Mouse (Mus musculus) hindbrain, embryonic 10.5 days (tissue): ENCODE data around the gene H13. TPM values are rescaled to one million over a fixed set of nuclear protein-coding genes. Genes with fewer than 3 reads are reported as not detected.
"Not testable (repeated sequence)": the region's sequence is repeated elsewhere in the genome, so short reads cannot be mapped to it uniquely, and the experiment has no call there.

ENCODE experiments used
- DNase-seq: peaks from one replicate; pipeline ENCODE4 v3.0.0-alpha.2; 2017; ENCODE audit warnings: low spot score
- H3K27ac ChIP-seq: fragments of 300-500 bp; sonication (generic); 2 replicates; pipeline ENCODE4 v1.5.1; 2016; ENCODE audit warnings: mild to moderate bottlenecking, moderate library complexity
- H3K27me3 ChIP-seq: fragments of 300-500 bp; sonication (generic); 2 replicates; pipeline ENCODE4 v1.6.1; 2016; ENCODE audit warnings: mild to moderate bottlenecking; ENCODE audit not compliant: poor library complexity, insufficient read depth, severe bottlenecking
- H3K36me3 ChIP-seq: fragments of 300-500 bp; sonication (generic); 2 replicates; pipeline ENCODE4 v1.6.1; 2016; ENCODE audit warnings: mild to moderate bottlenecking, moderate library complexity
- H3K4me1 ChIP-seq: fragments of 300-500 bp; sonication (generic); replicated peaks from 2 replicates; pipeline ENCODE4 v1.6.1; 2016; ENCODE audit warnings: mild to moderate bottlenecking
- H3K4me3 ChIP-seq: fragments of 300-500 bp; sonication (generic); 2 replicates; pipeline ENCODE4 v1.5.1; 2016; ENCODE audit warnings: mild to moderate bottlenecking, moderate library complexity
- H3K9me3 ChIP-seq: fragments of 300-500 bp; sonication (generic); 2 replicates; pipeline ENCODE4 v1.6.1; 2016; ENCODE audit warnings: mild to moderate bottlenecking, moderate library complexity
- WGBS: fragments of 180-500 bp; shearing (Covaris S2); methylation state at CpG from one replicate; pipeline ENCODE4 v1.1.7; 2016; 5-methylcytosine and 5-hydroxymethylcytosine counted together
- polyA plus RNA-seq: library from polyadenylated mRNA; unstranded; fragments of >200 nt; fragmentation: Nextera tagmentation; extraction: Ambion mirVana; gene quantifications from 2 replicates; pipeline ENCODE4 v1.2.1, GENCODE M21; 2016

H13 gene
- polyA plus RNA-seq, 1 experiment from 2014 or later: 134 TPM

GRCm38 (mm10) chr2:152636246-152637005, 32.8 kb upstream of the H13 start:
- WGBS: 72% methylated on average over 23 of the region's 23 CpGs

DNA sequence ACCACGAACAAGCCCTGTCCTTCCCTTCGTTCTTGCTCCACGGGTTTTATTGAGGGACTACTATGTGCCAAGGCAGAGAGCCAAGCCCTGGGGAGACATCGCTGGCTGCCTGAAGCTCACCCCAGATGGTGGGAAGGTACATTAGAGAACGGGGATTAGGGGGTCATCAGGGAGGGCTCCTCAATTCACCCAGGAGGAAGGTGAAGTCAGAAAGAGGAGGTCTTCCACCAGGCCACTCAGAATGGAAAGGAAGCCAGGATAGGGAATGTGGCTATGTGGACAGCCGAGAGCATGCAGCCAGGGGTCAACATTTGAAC, 32.3 kb upstream of the H13 start:
- DNase-seq: no peak
- Histone ChIP-seq H3K27ac (no peak overlapping the region), H3K4me1 (peaks cover 24% of the 10 kb centered on the region), H3K9me3 (no peaks in the 10 kb centered on the region), H3K4me3 (no peak overlapping the region), H3K27me3 (0 out of 2 replicates have a peak, but pooled peaks cover 16% of the 10 kb centered on the region), H3K36me3 (no peaks in the 10 kb centered on the region)
- 90% methylated on average over 6 of the region's 6 CpGs for WGBS

More at GRCm38 (mm10) chr2:152636246-152637005, 32.8 kb upstream of the H13 start:
- no peaks in the 10 kb centered on the region for H3K36me3 ChIP-seq
- H3K27me3 ChIP-seq: 0 out of 2 replicates have a peak, but pooled peaks cover 18% of the 10 kb centered on the region
- H3K9me3 ChIP-seq: no peaks in the 10 kb centered on the region
- H3K27ac ChIP-seq: no peak overlapping the region
- H3K4me3 ChIP-seq: no peak overlapping the region
- H3K4me1 ChIP-seq: peaks cover 24% of the 10 kb centered on the region
- no peak for DNase-seq

DNA sequence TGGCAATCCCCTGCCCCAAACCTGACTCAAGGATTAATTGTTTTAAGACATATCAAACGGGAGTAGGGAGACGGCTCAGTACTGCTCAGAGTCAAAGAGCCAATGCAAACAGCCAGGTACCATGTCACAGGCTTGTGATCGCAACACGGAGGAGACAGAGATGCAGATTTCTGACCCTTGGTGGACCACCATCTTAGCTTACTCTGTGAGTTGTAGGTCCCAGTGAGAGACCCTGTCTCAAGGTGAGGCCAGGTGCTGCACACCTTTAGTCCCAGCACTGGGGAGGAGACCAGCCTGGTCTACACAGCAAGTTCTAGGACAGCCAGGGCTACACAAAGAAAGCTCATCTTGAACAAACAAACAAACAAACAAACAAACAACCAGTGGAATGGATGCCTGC, 31.9 kb upstream of the H13 start:
- no peaks in the 10 kb centered on the region for H3K9me3 ChIP-seq
- no peak overlapping the region for H3K4me3 ChIP-seq
- H3K4me1 ChIP-seq: peaks cover 24% of the 10 kb centered on the region
- no peaks in the 10 kb centered on the region for H3K36me3 ChIP-seq
- DNase-seq: no peak
- WGBS: 88% methylated on average over 4 of the region's 4 CpGs
- H3K27me3 ChIP-seq: 0 out of 2 replicates have a peak, but pooled peaks cover 12% of the 10 kb centered on the region
- no peak overlapping the region for H3K27ac ChIP-seq

GRCm38 (mm10) chr2:152638865-152639264, 30.4 kb upstream of the H13 start:
- no peaks in the 10 kb centered on the region for H3K9me3 ChIP-seq
- DNase-seq: no peak
- no peaks in the 10 kb centered on the region for H3K36me3 ChIP-seq
- 59% methylated on average over 6 of the region's 6 CpGs for WGBS
- H3K4me1 ChIP-seq: peaks cover 14% of the 10 kb centered on the region
- H3K27ac ChIP-seq: 0 out of 2 replicates have a peak overlapping the region, but pooled peaks have one; percentile 60
- no peak overlapping the region for H3K4me3 ChIP-seq
- no peaks in the 10 kb centered on the region for H3K27me3 ChIP-seq

GRCm38 (mm10) chr2:152639406-152640113, 29.7 kb upstream of the H13 start:
- peak overlapping the region; percentile 60 for H3K27ac ChIP-seq
- peak; percentile 15 for DNase-seq
- H3K4me1 ChIP-seq: peaks cover 14% of the 10 kb centered on the region
- WGBS: 12% methylated on average over 11 of the region's 11 CpGs
- H3K36me3 ChIP-seq: no peaks in the 10 kb centered on the region
- H3K9me3 ChIP-seq: no peaks in the 10 kb centered on the region
- no peak overlapping the region for H3K4me3 ChIP-seq
- H3K27me3 ChIP-seq: no peaks in the 10 kb centered on the region

DNA sequence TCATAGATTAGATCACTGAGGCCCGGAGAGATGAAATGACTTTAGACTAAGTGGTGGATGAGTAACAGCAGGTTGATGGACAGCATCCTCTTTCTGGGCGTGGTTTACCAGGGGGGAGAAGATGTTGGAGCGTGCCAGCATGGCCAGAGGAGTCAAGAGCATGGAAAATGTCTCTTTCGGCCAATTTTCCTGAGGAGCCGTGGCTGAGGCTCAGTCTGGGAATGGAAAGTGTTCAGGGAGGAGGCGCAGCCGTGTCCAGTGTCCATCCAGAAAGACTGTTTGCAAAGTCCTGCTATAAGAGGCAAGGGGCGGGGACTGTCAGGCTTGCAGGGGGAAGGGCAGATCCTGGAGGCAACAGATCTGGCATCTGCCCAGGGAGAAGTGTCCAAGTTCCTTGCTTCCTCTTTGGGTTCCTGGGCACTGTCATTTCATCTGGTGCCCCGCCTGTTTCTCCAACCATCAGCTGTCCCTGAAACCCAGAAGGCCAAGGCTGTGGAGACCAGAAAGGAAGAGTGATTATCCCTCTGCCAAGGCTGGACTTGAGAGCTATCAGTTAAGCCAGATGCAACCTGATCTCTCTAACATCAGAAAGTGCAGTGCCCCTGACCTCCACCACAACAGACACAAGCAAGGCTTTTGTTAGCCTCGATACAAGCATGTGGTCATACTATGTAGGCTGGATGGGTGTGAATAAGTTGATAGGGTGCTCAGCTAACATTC, 16.2 kb upstream of the H13 start:
- peak overlapping the region; percentile 23; the same call in 1 of the 2 replicates for H3K27ac ChIP-seq
- no peaks in the 10 kb centered on the region for H3K27me3 ChIP-seq
- H3K4me1 ChIP-seq: peaks cover 26% of the 10 kb centered on the region
- 72% methylated on average over 10 of the region's 10 CpGs for WGBS
- no peaks in the 10 kb centered on the region for H3K9me3 ChIP-seq
- H3K4me3 ChIP-seq: no peak overlapping the region
- no peaks in the 10 kb centered on the region for H3K36me3 ChIP-seq
- no peak for DNase-seq

DNA sequence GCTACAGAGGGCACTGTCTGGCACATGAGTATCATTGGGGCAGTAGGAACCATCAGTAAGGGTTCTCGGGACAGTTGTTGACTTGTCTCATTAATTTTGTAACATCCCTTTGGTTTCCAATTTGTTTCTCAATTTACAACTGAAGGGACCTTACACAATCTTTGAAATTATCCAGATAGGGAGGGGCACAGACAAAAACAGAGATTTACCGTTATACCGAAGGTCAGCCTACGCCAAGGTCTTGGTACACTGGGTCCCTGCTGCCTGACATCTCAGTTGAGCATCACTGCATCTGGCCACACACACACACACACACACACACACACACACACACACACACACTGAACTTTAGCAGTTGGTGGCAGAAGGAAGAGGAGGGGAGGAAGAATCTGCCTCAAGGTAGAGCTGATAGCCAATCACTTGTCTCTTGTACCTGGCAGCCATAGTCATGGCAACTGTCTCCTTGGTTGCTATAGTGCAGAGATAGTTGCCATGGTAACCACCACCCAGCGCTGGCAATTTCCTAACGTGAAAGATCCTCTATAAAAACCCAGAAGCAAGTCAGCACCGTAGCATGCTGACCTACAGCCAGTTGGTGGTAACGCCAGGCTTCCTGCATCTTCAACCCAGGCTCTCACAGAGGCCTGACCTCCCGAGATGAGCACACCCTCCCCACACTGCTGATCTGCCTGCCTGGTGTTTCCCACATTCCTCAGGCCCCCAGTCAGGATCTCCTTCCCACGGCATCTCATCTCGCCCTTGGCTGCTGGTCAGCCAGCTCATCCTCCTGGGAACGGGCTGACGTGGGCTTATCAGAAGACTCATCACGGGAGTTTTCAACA, 15.2 kb upstream of the H13 start:
- peaks cover 26% of the 10 kb centered on the region for H3K4me1 ChIP-seq
- H3K9me3 ChIP-seq: no peaks in the 10 kb centered on the region
- DNase-seq: no peak
- H3K4me3 ChIP-seq: no peak overlapping the region
- H3K27me3 ChIP-seq: no peaks in the 10 kb centered on the region
- no peaks in the 10 kb centered on the region for H3K36me3 ChIP-seq
- H3K27ac ChIP-seq: peak overlapping the region; percentile 29; the same call in 1 of the 2 replicates
- WGBS: 51% methylated on average over 14 of the region's 14 CpGs

DNA sequence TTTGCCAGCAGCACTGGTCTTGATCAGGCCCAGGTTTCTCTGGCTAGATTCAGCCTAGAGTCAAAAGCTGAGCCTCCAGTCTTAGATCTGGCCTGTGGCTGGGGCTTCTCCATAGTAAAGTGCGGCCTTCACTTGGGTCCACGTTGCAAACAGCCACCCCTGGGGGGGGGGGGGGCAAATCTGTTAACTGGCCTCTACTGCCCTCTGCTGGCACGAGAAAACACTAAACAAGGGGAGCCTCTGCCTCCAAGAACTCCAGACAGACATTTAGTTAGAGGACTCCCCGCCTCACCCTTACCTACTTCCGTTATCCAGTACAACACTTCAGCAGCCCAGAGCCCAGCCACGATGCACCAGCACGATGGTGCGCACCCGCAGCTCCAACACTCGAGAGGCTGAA, 11.9 kb upstream of the H13 start:
- WGBS: 63% methylated on average over 10 of the region's 10 CpGs
- DNase-seq: no peak
- H3K36me3 ChIP-seq: no peaks in the 10 kb centered on the region
- H3K4me1 ChIP-seq: peaks cover 26% of the 10 kb centered on the region
- H3K9me3 ChIP-seq: no peaks in the 10 kb centered on the region
- no peaks in the 10 kb centered on the region for H3K27me3 ChIP-seq
- H3K27ac ChIP-seq: no peak overlapping the region
- H3K4me3 ChIP-seq: no peak overlapping the region

- no peak overlapping the region for H3K27ac ChIP-seq
- H3K9me3 ChIP-seq: no peaks in the 10 kb centered on the region
- no peaks in the 10 kb centered on the region for H3K27me3 ChIP-seq
- no peaks in the 10 kb centered on the region; the same call in 1 of the 2 replicates for H3K4me1 ChIP-seq
- 84% methylated on average over 6 of the region's 6 CpGs for WGBS
- no peaks in the 10 kb centered on the region for H3K36me3 ChIP-seq
- DNase-seq: no peak
- H3K4me3 ChIP-seq: no peak overlapping the region
Measured at GRCm38 (mm10) chr2:152661163-152661562, 8.1 kb upstream of the H13 start.

DNA sequence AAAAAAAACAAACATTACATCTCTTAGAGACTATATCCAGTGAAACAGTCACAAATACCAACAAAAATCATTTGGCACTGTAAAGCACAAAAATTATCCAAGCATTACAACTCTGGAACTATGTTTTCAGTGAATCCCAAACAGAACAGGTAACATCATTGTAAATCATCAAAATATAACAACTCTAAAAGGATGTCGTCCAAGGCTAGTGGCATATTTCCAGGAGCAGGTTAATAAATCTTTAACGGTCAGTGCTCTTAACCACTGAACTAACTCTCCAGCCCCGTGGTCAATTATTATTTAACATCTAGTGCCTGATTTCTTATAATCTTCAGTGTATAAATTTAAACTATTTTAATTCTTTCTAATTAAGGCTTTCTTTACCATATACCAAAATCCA, 3.1 kb upstream of the H13 start:
- not testable (repeated sequence) for H3K9me3 ChIP-seq, DNase-seq, H3K36me3 ChIP-seq, H3K27me3 ChIP-seq, H3K4me3 ChIP-seq, H3K27ac ChIP-seq
- WGBS: 84% methylated on average over 3 of the region's 3 CpGs
- H3K4me1 ChIP-seq: peaks cover 17% of the 10 kb centered on the region

- peak; percentile 77 for DNase-seq
- H3K27ac ChIP-seq: peak overlapping the region; percentile 98
- H3K4me1 ChIP-seq: peaks cover 35% of the 10 kb centered on the region
- H3K9me3 ChIP-seq: no peaks in the 10 kb centered on the region
- 1% methylated on average over 46 of the region's 46 CpGs for WGBS
- H3K27me3 ChIP-seq: no peaks in the 10 kb centered on the region
- peaks cover 38% of the 10 kb centered on the region for H3K36me3 ChIP-seq
- H3K4me3 ChIP-seq: peak overlapping the region; percentile 86
Measured at GRCm38 (mm10) chr2:152669639-152670484, 601 bp downstream of the H13 start.
